Mouse (Mus musculus) Patski (cell line): ENCODE data around the gene Ap2a1. TPM values are rescaled to one million over a fixed set of nuclear protein-coding genes. Genes with fewer than 3 reads are reported as not detected.

ENCODE experiments used
- ATAC-seq: fragments of 100-300 bp; one replicate; pipeline ENCODE4 v1.8.0; 2021
- CTCF ChIA-PET: fragments of 350-600 bp; sonication (Branson Sonifier 250); formaldehyde crosslinking; loops from one replicate; lab custom pipeline; 2022; ENCODE audit warnings: inconsistent platforms; lab: Charles Lee
- POLR2A ChIA-PET: fragments of 350-600 bp; sonication (Branson Sonifier 250); formaldehyde crosslinking; loops from one replicate; lab custom pipeline; 2022; ENCODE audit warnings: antibody characterized with exemption, inconsistent platforms; lab: Charles Lee
- DNase-seq: peaks from one replicate; pipeline ENCODE4 v3.0.0-alpha.2; 2011; ENCODE audit warnings: low read depth, low spot score
- H3K27me3 ChIP-seq: fragments of 371-371 bp; one replicate; pipeline ENCODE4 v1.5.1; 2021
- CTCF ChIP-seq: fragments of 100-300 bp; IDR thresholded peaks from one replicate; pipeline ENCODE4 v1.5.1; 2021
- in situ Hi-C: fragments of 300-500 bp; cut with MboI; formaldehyde crosslinking; loops from 3 replicates; pipeline ENCODE4 v1.11.1; 2018; ENCODE audit warnings: low pct_unique_long_range_greater_than_20kb, mixed read lengths
- polyA plus RNA-seq: library from polyadenylated mRNA; unstranded; gene quantifications from one replicate; pipeline ENCODE4 v1.2.3, GENCODE M21; 2021

Ap2a1 gene
- polyA plus RNA-seq, 1 experiment from 2014 or later, result 104 TPM

DNA sequence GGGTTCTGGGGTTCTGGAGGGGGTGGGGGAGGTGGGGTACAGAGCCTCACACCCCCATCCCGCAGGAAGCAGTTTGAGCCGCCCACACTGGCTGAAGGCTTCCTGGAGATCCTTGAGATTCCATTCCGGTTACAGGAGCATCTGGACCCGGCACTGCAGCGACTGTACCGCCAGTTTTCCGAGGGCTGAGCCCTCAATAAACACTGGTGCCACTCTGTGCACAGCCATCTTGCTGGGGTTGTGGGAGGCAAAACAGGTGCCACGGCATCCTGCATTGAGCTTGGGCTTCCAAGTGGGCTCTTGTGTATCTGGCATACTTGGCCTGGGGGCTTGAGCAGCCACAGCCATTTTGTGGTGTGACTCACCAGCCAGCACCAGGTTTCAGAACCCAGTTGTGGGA is 66.9 kb downstream of the Ap2a1 start:
- POLR2A ChIA-PET, result no interaction called here
- no peak for TF ChIP-seq CTCF

DNA sequence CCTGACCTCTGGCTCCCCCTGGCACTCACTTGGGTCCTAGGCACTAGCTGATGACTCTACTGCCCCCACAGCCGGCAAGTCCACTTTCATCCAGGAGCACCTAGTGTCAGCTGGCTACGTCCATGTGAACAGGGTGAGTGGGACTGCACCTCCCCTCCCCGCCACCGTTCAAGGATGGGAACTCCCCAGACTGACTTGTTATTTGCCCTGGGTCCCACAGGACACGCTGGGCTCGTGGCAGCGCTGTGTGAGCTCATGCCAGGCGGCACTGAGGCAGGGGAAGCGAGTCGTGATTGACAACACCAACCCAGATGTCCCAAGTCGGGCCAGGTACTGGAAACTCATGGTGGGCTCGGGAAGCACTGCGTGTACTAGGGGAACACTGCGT is 67.9 kb downstream of the Ap2a1 start:
- TF ChIP-seq CTCF, result no peak
- no peak for ATAC-seq
- no peaks in the 10 kb centered on the region for H3K27me3 ChIP-seq
- POLR2A ChIA-PET, result interaction anchor here (1.0 kb wide), 1 partner anchor 35 kb away, joined by 3 read pairs; no protein-coding TSS in a partner anchor
- in situ Hi-C loops, result loop anchor here (25.0 kb wide), 1 partner anchor 851 kb away; the partner anchor contains the start of genes Dbp, Fam83e, Rpl18 and Sphk2
- no peak for DNase-seq
- CTCF ChIA-PET, result interaction anchor here (0.7 to 1.8 kb wide), 6 partner anchors 8 to 121 kb away, joined by 3 to 7 read pairs (median 4); partner anchors contain the start of gene Ptov1

More for the DNA sequence above, 66.9 kb downstream of the Ap2a1 start:
- H3K27me3 ChIP-seq, result no peaks in the 10 kb centered on the region
- DNase-seq (no peak), ATAC-seq (no peak)
- in situ Hi-C loops, result loop anchor here (25.0 kb wide), 1 partner anchor 850 kb away; the partner anchor contains the start of genes Dbp, Fam83e, Rpl18 and Sphk2
- CTCF ChIA-PET, result no interaction called here

DNA sequence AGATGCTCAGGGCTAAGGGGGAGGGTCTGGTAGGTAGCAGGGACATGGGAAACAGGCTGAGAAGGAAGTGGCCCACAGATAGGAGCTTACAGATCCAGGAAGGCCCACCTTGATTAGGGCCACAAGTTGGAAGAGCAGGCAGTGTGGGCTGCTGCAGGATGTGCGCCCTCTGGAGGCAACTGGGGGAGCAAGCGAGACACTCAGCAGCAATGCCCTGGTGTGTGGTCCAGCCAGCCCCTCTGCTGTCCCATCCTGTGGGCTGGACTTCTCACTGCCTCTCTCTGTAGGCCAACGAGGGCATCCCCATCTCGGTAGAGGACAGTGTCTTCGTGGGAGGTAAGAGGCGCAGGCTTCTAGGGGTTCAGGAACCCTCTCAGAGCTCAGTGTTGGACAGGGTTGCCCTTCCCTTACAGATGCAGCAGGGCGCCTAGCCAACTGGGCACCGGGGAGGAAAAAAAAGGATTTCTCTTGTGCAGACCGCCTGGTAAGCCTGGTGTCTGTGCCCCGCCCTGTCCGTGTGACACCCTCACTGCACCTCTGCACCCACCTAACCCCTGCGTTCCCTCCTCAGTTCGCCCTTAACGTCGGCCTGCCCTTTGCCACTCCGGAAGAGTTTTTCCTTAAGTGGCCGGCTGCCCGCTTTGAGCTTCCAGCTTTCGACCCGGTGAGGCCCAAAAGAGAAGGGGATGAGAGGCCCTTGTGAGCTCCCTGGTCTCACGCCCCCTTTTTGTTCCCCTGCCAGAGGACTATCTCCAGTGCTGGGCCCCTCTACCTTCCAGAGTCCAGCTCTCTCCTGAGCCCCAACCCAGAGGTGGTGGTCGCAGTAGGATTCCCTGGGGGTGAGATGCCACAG is 68.5 kb downstream of the Ap2a1 start:
- ATAC-seq, result peak; percentile 37
- ChIA-PET CTCF (interaction anchor here (0.7 to 1.8 kb wide), 8 partner anchors 9 to 121 kb away, joined by 3 to 7 read pairs (median 4); partner anchors contain the start of gene Ptov1), POLR2A (interaction anchor here (1.0 kb wide), 1 partner anchor 36 kb away, joined by 3 read pairs; no protein-coding TSS in a partner anchor)
- H3K27me3 ChIP-seq, result no peaks in the 10 kb centered on the region
- no peak for TF ChIP-seq CTCF
- no peak for DNase-seq
- in situ Hi-C loops, result loop anchor here (25.0 kb wide), 1 partner anchor 851 kb away; the partner anchor contains the start of genes Dbp, Fam83e, Rpl18 and Sphk2

DNA sequence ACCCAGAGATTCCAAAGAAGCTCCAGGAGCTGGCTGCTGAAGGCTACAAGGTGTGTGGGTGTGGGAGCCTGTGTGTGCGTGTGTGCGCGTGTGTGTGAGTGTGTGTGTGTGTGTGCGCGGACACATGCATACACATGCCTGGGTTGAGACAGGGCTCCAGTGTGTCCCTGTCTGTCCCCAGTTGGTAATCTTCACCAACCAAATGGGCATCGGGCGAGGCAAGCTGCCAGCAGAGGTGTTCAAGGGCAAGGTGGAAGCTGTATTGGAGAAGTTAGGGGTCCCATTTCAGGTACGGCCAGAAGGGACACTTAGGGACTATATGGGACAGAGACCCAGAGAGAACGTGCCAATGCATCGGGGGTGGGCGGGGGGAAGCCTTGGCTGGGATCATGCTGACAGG is 69.4 kb downstream of the Ap2a1 start:
- DNase-seq (no peak), ATAC-seq (no peak)
- in situ Hi-C loops, result loop anchor here (25.0 kb wide), 1 partner anchor 852 kb away; the partner anchor contains the start of genes Dbp, Fam83e, Rpl18 and Sphk2
- H3K27me3 ChIP-seq, result no peaks in the 10 kb centered on the region
- CTCF ChIA-PET, result interaction anchor here (0.7 to 1.8 kb wide), 6 partner anchors 9 to 122 kb away, joined by 3 to 7 read pairs (median 3); partner anchors contain the start of gene Ptov1
- POLR2A ChIA-PET, result no interaction called here
- TF ChIP-seq CTCF, result no peak

DNA sequence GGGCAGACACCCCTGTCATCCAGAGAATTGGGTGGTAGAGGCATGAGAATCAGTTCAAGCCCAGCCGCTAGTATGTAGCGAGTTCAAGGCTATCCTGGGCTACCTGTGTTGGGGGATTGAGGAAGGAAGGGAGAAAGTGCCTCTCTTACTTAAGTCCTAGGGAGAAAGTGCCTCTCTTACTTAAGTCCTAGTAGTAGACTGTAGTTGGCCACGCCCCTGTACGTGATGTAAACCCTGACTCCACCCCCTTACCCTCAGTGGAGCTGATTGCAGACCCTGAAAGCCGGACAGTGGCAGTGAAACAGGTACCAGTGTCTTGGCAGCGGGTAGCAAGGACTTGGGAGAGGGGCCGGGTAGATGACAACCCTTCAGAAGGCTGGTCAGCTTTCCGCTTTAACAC is 71.4 kb downstream of the Ap2a1 start:
- no peak for TF ChIP-seq CTCF
- no peak for ATAC-seq
- no peaks in the 10 kb centered on the region for H3K27me3 ChIP-seq
- ChIA-PET POLR2A (interaction anchor here (0.6 to 2.6 kb wide), 3 partner anchors 8 to 39 kb away, joined by 3 to 9 read pairs (median 3); no protein-coding TSS in a partner anchor), CTCF (interaction anchor here (0.8 kb wide), 1 partner anchor 12 kb away, joined by 3 read pairs; no protein-coding TSS in a partner anchor)
- DNase-seq, result no peak
- in situ Hi-C loops, result loop anchor here (25.0 kb wide), 1 partner anchor 854 kb away; the partner anchor contains the start of genes Dbp, Fam83e, Rpl18 and Sphk2

DNA sequence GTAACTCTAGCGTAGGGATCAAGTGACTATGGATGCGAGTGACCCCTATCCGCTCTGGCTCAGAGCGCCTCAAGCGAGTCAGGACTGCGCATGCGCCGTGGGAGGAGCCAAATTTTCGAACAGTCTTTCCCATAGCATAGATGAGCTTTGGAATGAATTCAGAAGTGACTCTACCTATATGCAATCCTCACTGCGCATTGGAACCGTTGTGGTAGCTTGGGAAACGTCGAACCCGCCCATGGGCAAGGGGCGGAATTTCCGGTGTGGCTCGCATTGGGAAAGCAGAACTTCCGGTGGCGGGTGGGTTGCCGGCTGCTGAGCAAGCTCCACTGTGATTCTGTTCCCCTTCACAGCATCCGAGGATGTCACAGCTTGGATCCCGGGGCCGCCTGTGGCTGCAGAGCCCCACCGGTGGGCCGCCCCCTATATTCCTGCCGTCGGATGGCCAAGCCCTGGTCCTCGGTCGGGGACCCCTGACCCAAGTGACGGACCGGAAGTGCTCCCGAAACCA is 72.2 kb downstream of the Ap2a1 start, which contains the start of gene Pnkp:
Gene Pnkp (plus strand): TSS at position 98 of the 511 bp plus-strand sequence.
- ATAC-seq (peak; percentile 3), DNase-seq (peak; percentile 54)
- no peak for TF ChIP-seq CTCF
- H3K27me3 ChIP-seq, result no peaks in the 10 kb centered on the region
- POLR2A ChIA-PET, result interaction anchor here (0.6 to 2.6 kb wide), 2 partner anchors 11 to 293 kb away, joined by 3 to 9 read pairs; no protein-coding TSS in a partner anchor
- CTCF ChIA-PET, result no interaction called here
- in situ Hi-C loops, result loop anchor here (25.0 kb wide), 1 partner anchor 855 kb away; the partner anchor contains the start of genes Dbp, Fam83e, Rpl18 and Sphk2

DNA sequence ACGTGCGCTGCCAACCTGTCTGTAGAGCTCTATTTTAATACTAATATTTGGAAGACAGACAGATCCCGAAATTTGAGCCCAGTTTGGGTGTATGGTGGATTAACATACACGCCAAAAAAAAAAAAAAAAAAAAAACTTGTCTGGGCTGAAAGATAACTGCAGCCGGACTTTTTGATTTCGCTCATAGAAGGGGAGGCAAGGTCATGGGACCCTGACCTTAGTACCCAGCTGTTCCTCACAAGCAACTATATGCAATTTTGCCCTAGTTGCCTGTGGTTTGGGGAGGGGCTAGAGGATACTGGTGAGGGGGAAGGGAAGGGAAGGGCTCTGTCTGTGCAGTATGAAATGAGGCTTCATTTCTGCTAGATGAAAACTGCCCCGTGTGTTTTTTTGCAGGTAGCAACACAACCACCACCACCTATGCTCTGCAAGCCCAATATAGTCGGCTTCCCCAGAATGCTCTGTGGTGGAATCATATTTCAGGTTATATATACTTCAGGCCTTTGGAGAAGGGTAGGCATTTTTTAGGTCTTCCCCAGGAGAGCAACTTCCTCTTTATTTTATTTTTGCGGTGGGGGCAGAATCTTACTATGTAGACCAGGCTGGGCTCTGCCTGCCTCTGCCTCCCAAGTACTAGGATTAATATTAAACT is 72.9 kb downstream of the Ap2a1 start:
- CTCF ChIA-PET, result interaction anchor here (1.6 to 2.1 kb wide), 2 partner anchors 8 to 10 kb away, joined by 4 to 5 read pairs; no protein-coding TSS in a partner anchor
- DNase-seq (no peak), ATAC-seq (no peak)
- in situ Hi-C loops, result loop anchor here (25.0 kb wide), 1 partner anchor 856 kb away; the partner anchor contains the start of genes Dbp, Fam83e, Rpl18 and Sphk2
- H3K27me3 ChIP-seq, result no peaks in the 10 kb centered on the region
- POLR2A ChIA-PET, result interaction anchor here (0.6 to 2.6 kb wide), 4 partner anchors 9 to 293 kb away, joined by 3 to 9 read pairs (median 3); no protein-coding TSS in a partner anchor
- TF ChIP-seq CTCF, result no peak

DNA sequence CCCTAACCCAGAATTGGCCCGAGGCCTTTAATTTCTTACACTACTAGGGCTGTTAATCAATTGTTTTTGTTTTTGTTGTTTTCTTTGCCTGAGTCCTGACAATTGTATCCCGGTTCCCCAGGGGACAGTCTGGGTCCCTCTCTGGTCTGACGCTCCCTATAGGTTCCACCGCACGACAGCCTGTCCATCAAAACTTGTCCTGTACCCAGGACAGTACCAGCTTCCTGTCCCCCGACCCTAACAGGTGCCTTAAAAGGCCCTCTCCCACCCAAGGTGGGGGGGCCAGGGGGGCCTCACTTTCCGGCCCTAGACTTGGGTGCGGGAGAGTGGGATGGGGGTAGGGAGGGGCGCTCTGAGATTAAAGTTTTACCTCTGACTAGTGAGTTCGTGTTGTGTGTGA is 74.3 kb downstream of the Ap2a1 start:
- in situ Hi-C loops, result loop anchor here (25.0 kb wide), 1 partner anchor 857 kb away; the partner anchor contains the start of genes Dbp, Fam83e, Rpl18 and Sphk2
- ChIA-PET CTCF (interaction anchor here (1.3 to 2.1 kb wide), 3 partner anchors 10 to 71 kb away, joined by 3 to 5 read pairs (median 4); no protein-coding TSS in a partner anchor), POLR2A (interaction anchor here (1.0 to 1.6 kb wide), 2 partner anchors 11 to 15 kb away, joined by 3 to 4 read pairs; partner anchors contain the start of gene Ptov1)
- no peak for TF ChIP-seq CTCF
- DNase-seq, result no peak
- ATAC-seq, result no peak
- H3K27me3 ChIP-seq, result no peaks in the 10 kb centered on the region

DNA sequence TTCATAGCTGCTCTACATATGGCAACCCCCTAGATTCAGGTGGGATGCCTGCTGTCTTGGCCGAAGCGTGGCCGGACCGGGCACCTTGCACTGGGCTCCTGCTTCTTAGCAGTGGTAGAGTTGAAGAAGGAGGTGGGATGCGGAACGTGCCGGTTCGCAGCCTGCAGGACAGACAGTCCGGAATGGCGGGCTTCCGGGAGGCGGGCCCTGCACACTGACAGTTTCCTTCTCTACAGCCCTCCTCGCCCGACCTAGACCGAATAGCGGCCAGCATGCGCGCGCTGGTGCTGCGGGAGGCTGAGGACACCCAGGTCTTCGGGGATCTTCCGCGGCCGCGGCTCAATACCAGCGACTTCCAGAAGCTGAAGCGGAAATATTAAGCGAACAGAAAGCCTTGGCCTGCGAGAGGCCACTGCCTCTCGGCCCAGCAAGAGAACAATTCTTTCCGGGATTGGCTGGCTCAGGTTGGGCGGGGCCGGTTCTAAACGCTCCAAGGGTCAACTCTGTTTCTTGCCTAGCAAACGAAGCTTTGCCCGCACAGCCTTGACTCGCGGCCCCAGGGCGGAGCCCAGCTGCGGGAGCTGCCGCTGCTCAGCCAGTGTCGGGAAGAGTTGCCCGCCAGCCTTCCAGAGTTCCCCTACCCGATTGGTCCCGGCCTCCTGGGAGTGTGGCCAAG is 74.8 kb downstream of the Ap2a1 start:
- POLR2A ChIA-PET, result interaction anchor here (1.0 to 1.6 kb wide), 2 partner anchors 12 to 15 kb away, joined by 3 to 4 read pairs; partner anchors contain the start of gene Ptov1
- CTCF ChIA-PET, result interaction anchor here (1.3 to 2.1 kb wide), 3 partner anchors 10 to 72 kb away, joined by 3 to 5 read pairs (median 4); no protein-coding TSS in a partner anchor
- peak; percentile 44 for DNase-seq
- no peak for TF ChIP-seq CTCF
- in situ Hi-C loops, result loop anchor here (25.0 kb wide), 1 partner anchor 858 kb away; the partner anchor contains the start of genes Dbp, Fam83e, Rpl18 and Sphk2
- ATAC-seq, result peak; percentile 76
- H3K27me3 ChIP-seq, result no peaks in the 10 kb centered on the region
